Mouse (Mus musculus): ENCODE data around the gene Cop1.

Cop1 gene

DNA sequence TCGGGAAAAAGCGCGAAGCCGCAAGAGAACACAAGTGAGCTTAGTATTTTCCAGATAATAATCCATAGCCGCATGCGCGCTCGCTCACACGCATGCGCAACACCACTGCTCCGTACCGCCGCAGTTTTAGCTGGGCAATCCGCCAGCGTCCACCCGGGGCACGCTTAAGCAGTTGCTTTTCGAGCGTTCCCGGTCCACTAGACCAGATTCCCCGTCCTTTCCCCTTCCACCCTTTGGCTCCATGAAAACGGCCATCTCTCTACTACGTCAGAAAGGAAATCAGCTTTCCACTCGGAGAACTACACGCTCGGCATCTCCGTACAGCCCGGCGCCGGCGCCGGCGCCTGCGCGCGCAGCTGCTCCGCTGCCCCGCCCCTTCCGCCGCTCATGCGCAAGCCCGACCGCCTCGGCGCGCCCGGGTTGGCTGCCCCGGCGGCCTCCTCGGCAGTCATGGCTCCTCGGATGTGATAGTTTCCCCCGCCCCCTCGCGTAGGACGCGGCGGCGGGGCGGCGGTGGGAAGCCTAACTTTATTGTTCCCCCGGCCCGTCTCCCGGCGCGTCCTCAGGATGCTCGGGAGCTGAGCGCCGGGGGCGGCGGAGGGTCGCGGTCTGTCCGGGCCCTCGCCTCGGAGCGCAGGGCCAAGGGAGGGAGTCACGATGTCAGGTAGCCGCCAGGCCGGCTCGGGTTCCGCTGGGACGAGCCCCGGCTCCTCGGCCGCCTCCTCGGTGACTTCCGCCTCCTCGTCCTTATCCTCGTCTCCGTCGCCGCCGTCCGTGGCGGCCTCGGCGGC lies at the start of gene Cop1:
TSS of gene Cop1 (plus strand) at position 540 of the 791 bp plus-strand sequence.
- DNase-seq = peak; percentile 93

DNA sequence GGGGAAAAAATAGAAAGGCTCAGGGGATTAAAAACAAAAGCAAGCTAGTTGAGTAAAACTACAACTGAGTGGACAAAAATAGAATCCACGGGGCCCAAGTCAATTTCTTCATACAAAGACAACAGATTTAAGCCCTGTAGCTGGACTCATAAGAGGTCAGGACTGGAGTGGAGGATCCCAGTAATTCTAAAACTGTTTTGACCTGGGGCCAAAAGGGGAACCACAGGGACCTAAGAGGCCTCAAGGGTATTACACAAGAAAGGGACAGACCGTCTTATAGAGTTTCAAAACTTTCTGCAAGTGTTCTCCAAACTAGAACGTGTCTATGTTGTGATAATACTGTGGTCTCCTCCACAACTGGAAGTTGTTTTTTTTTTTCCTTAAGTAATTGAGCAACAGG lies 45.4 kb upstream of the Cop1 start:
- no peak for DNase-seq

DNA sequence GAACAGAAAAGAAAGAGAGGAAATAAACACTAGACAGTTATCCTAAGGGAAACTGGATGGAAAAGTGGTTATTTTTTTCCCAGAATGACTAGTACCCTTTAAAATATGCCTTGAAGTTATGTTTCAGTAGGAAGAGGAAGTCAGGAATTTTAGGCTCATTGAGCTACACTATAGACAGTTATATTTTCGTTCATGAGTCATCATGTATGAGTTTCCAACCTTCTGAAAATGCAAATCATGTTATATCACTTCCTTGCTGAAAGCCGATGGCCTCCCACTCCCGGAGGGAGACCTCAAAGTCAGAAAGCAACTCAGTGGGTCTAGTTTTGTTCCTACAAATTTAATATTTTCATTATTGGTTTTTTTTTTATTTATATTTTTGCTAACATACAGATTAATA lies 33.5 kb upstream of the Cop1 start:
- DNase-seq = no peak

DNA sequence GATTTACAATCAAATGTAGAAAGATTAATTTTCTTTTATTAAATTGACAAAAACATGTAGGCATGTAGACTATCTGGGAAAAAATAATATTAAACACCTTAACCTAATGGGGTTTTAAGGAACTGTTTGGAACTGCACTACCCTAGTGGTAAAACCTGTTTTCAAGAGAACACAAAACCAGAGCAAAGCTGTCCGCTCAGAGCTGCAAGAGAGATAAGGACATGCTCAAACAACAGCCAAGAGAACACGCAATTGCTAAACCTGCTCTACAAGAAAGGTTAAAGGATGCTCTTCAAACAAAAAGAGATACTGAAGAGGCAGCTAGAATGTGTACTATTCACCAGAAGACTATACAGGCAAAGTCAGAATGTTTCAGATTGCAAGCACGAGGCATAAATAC lies 32.5 kb upstream of the Cop1 start:
- no peak for DNase-seq

DNA sequence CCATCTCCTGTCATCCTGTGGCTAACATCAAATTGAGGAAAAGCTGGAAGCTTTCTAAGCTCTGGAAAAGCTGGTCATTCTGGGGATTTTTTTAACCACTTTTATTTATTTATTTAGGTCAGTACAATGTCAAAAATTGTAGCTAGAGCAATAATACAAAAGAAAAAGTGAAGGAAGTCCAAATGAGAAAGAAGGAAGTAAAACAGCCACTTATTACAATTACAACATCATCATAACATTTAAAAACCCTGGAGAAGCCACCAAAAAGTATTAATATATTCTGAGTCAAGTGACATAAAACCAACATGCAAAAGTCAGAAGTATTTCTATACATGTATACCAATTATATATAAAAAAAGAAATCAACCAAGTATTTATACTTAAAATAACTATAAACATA lies 30.9 kb upstream of the Cop1 start:
- DNase-seq = no peak

DNA sequence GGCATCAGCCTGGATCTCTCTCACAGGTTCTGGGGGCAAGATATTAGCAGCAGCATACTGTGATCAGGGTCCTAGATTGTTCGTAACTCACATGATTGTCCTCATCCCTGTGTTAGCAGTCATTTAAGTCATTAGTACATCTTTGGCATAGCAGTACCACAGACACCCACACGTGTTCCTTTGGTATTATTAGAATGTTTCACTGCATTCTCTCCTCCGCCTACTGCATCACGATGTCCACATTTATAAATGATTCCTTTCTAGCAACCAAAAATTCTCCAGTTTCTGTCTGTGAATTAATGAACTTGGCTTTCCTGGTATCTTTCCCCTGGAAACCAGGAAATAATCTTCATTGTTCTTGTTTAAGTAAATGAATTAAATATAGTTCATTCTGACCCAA lies 20.4 kb upstream of the Cop1 start:
- no peak for DNase-seq

DNA sequence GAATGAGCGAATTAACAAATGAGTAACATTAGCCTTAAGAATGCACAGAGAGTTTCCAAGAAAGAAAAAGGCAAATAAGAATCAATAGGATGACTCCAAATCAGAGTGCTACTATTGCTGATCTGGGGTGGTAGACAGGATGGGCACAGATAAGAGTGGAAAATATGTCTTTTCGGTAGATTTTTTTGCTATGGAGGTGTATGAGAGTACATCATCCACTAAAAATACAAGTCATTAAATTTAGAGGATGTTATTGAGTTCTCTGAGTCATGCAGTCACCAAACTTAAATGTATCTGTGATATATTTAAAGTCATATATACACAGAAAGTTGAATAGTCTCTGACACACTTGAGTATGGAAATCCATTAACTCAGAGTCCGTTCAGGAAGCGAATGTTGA lies 14.7 kb upstream of the Cop1 start:
- DNase-seq = no peak

DNA sequence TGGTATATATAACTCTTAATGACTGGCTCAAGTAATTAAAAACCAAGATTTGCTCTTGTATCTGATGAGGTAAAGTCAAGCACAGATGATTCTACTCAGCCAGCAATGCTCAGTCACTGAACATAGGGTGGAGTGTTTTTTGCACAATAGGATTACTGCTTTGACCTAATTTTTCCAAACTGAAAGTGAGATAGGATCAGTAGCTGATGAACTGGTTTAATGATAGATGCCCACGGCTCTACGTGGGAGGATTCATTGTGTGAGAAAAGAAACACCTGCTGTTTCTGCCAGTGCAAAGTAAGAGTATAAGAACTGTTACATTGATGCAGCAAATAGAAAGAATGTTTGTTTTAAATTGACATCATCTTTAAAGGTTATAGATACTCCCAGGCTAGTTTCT lies 10.1 kb upstream of the Cop1 start:
- no peak for DNase-seq

DNA sequence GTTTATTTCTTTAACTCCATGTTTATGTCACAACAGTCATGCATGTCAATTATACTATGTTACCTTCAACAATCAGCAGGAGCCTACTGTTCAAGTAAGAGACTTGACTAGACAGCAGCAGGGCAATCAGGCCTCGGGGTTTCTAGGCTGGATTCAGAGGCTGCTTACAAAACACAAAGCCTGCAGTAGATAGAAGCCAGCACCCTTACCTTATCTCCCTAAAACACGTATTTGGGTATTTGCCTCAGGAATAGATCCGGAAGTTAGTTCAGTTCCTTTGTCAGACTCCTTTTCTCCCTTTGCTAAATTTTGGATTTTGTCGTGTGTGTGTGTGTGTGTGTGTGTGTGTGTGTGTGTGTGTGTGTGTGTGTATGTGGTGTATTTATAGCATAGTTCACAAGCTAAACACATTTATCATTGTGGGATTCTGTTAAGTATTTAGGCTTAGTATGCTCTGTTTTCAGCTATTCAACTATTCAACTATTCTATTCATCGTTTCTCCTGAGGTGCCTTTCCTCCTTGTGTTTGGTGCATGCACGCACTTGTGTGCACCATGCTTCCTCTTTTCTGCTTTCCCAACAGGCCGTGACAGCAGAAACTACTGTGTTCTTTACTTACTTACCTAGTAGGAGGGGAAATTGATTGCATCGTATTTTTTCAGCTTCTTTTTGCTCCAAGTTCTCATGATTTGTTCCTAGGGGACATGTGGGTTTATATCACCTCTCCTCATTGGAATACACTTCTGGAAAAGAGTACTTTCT lies 6.9 kb upstream of the Cop1 start:
- DNase-seq = no peak

DNA sequence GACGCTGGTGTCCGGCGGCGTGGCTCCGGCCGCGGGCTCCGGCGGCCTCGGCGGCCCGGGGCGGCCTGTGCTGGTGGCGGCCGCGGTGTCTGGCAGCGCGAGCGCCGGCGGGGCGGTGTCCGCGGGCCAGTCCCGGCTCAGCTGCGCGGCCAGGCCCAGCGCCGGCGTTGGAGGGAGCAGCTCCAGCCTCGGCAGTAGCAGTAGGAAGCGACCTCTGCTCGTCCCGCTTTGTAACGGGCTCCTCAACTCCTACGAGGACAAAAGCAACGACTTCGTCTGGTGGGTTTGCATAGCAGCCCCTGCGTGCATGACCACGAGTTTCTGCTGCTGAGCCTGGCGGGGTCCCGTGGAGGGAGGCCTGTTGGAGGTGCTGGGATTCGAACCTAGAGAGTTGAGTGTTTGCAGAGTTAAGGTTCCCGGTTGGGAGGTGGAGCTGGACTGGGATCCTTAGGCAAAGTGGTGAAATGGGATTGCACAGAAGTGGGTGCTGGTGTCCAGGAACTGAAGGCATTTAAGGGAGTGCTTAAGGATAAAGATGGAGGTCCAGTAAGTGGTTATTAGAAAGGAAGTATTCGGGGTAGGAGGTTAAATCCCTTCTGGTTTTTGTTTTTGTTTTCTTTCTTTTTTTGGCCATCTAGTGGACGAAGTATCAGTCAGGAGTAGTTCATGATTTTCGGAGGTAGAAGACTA lies 597 bp downstream of the Cop1 start:
- DNase-seq = peak; percentile 56

DNA sequence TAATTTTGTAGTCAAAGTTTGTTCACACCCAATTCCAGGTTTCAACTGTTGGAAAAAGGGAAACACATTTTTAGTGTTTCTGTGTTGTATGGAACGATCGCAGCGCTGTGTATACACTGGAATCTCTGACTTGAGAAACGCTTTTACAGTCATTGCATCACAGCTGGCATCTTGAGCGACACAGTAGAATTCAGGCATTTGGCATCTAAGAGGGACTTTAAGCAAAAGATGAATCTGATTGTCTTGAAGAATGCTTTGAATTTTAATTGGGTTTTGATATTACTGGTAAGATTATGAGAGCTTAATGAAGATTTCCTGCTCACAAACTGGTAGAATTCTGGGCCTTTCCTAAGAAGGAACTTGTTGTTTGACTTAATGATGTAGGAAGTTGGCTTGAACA lies 1.3 kb downstream of the Cop1 start:
- no peak for DNase-seq

DNA sequence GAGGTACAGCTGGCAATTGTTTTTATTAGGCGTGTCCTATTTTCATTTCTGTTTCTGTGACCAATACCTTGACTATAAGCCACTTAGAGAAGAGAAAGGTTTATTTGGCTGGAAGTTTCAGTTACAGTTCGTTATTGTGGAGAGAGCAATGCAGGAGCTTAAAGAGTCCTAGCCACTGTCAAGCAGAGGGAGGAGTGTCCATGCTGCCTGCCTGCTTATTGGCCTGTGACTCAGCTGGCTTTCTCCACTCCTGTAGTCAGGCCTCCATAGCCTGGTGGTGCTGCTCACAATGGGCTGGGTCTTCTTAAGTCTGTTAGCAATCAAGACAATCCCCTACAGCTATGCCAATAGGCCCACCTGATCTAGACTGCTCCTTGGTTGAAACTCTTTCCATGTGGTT lies 2.4 kb downstream of the Cop1 start:
- no peak for DNase-seq

DNA sequence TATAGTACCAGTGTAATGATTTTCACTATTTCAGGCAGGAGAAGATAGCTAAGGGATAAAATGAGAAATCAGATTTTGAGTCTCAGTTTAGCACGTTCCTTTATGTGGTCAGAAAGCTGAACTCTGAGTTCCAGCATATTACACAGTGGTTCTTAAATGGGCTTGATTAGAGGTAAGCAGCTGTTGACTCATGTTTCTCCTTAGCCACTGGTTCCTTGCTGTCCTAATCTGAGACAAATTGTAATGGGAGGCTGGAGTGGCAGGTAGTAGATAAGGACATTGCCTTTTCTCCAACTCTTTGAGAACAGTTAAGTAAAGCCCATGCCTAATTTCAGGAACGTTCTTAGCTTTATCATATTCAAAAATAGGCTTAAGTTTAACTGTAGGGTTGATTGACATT lies 3.6 kb downstream of the Cop1 start:
- DNase-seq = no peak

DNA sequence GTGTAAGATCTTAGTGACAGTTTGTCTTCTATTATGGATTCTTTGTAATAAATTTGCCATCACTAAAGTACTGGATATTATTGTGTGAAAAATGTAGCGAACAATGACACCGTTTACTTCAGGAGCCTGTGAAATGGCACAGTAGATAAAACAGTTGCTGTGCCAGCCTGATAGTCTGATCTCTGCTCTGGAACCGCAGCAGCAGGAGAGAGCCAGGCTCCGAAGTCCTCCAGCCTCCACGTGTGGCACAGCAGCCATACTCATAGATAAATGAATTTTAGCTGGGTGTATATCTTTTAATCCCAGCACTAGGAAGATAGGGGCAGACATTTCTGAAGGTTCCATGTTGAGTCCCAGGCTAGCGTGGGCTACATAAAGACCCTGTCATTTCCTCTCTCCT lies 6.0 kb downstream of the Cop1 start:
- no peak for DNase-seq

DNA sequence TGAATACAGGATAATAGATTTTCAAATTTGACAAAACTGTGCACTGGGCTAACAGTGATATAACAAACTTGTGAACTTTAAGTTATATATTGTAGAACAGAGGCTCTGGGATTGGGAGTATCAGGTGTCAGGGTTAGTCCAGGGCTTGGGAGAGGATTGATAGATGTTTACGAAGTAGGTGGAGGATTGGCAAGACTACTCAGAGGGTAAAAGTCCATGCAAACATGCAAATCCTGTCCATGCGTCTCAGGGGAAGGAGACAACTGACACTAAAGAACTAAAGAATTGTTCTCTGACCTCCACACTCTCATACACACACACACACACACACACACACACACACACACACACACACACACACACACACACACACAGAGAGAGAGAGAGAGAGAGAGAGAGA lies 18.2 kb downstream of the Cop1 start:
- no peak for DNase-seq

DNA sequence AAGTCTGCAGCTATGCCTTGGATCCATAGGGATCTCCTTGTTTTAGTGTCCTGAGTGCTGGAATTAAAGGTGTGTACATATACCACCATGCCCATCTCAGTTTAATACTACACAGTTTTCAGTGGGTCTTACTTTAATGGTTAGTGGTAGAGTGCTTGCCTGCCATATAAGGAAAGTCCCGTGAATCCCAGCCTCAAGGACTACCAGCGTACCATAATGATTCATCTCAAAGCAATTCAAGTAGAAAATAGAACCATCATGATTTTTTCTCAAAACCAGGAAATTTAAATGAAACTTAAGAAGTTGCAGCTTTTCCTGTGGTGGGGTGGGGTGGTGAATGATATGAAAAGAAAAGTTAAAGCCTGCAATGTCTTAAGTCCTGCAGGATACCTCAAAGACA lies 21.0 kb downstream of the Cop1 start:
- DNase-seq = no peak

DNA sequence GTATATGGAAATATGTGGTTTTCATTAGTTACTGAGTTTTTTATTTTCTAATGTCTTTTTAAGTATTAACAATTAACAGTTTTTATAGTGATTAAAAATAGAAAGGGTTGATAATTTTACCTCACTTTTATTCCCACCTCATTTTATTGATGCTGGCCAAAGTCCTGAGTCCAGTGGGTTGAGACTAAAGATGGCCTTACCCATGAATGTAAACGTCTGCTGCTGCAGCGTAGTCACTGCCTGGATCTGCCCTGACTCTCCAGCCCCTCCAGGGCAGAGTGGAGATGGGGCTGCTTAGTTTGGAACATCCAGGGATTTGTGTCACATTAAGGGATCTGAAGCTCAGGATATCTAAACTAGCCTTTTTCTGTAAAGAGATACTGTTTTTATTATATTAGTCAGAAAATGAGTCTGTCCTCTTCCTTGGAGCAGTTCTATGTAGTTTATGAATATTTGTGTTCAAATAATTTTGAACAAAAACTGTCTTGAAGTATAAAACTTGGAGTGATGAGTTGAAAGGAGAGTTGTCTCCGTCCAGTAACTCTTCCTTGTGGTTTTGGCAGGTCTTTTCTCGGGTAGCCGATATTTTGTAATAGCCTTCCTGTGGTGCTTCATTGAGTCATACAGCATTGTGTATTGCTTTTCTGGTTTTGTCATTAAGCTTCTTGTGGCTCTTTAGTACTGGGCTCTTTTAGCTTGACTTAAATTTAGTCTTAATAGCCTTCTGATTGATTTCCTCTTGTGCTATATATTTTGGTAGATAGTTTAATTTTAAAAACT lies 23.0 kb downstream of the Cop1 start:
- DNase-seq = no peak

DNA sequence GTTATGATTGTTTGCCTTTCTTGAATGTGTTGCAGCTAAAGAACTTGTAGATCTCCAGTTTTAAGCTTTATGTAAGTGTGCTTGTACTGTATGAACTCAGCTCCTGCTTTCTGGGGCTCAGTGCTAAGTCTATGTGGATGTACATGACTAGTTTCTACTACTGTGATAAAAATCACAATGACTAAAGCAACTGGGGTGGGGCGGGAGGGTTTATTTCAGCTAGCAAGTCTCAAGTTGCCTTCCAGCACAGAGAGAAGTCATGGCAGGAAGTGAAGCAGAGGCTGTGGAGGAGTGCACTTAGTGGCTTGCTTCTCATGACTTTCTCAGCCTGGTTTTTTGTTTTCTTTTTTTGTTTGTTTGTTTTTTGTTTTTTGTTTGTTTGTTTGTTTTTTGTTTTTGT lies 24.4 kb downstream of the Cop1 start:
- DNase-seq = no peak

DNA sequence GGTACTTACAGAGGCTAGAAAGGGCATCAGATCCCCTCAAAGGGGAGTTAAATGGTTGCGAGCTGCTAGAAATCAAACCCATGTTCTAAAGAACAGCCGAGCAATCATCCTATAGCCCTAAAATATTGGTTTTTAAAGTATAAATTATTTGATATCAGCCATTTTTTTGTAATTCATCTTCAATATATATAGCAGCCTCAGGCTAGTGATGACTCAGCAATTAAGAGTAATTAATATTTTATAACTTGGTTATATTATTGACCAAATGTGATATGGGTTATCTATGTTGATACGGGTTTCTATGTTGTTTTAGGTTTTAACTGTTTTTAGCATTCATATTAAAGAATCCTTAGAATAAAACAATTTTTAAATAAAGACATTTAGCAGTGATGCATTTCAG lies 31.7 kb downstream of the Cop1 start:
- DNase-seq = no peak

DNA sequence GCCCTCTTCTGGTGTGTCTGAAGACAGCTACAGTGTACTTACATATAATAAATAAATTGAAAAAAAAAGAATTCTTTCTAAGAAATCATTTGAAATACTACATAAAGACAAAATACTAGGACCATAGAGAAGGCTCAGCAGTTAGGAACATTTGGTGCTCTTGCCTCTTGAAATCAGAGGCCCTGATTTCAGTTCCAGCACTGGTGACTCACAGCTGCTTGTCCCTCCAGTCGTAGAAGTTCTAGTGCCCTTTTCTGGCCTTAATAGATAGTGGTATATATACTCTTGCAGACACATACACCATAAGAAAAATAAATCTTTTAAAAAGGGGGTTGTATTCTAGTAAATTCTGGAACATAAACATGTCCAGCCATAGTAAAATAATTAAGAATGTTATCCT lies 48.0 kb downstream of the Cop1 start:
- DNase-seq = no peak

DNA sequence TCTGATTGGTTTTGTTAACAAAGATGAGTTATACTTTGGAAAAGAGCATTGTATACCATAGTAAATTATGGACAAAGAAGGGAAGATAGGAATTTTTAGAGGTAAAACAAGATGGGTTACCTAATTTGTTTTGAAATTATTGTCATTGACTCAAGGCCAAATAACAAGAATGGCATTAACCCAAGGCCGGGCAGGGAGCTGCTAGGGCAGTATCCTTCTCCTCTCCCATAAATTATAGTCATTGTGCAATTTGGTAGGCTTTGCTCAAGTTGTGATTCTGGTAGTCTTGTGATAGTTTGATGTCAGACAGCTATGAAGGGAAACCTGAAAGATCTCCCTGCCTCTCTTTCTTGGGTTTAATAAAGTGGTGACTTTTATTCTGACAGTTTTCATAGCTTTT lies 49.7 kb downstream of the Cop1 start:
- no peak for DNase-seq

DNA sequence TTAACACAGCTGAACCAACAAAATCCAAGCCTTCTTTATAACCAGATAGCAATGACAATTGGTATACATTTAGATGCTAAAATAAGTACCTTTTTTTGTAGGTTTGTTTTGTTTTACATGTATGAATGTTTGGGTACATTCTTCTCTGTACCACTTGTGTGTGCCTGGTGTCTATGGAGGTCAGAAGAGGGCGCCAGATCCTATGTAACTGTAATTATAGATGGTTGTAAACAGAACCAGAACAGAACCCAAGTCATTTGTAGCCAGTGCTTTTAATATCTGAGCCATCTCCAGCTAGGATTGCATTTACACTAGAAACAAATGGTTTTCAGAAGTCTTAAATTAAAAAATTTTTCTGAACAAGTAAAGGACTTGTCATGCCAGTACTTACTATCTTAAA lies 54.7 kb downstream of the Cop1 start:
- DNase-seq = no peak

DNA sequence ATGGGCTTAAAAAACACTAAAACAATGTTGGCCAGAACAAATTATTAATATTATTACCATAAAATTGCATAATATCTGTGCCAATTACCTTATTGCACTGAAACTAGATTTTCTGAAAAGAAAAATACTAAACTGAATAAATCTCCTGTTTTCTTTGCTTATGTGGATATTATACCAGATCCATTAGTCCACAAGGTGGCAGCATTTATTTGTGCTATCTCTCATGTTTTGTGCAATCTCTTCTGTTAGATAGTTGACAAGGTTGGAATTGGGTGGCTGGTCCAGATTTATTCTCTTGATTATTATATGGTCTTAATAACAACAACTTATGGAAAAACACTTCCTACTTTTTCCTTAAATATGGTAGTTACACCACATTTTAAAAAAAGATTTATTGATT lies 58.1 kb downstream of the Cop1 start:
- DNase-seq = no peak
